Mouse (Mus musculus): Measurements from ENCODE around the gene Slc26a9.

The Slc26a9 gene

DNA sequence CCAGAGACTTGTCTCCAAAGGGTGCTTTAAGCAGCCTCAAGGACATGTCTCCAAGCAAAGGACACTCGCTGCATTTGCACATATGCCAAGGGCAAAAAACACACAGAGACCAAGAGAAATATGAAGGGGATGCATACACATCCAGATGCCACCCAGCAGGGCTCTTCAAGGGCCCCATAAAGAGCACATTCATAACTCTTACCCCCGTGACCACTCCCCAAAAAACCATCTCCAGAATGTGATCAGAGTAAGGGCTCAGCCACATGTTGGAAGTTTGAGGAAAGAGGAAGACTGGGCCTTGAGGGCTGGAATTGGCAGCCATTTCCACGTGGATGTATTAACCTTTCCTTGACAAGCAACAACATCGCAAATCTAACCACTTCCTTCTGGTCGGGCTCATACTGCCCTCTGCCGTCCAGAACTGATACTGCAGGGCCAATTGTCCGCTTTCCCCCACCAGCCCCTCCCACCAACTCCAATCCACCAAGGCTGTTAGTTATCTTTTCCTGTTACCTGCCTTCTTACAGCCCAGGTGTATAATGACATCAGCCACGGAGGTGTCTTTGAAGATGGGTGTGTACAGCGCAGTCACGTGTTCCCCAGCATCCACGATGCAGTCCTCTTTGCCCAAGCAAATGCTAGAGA is 21.7 kb downstream of the Slc26a9 start:
- DNase-seq (ENCODE audit: low read depth, low spot score) = peak; percentile 78

DNA sequence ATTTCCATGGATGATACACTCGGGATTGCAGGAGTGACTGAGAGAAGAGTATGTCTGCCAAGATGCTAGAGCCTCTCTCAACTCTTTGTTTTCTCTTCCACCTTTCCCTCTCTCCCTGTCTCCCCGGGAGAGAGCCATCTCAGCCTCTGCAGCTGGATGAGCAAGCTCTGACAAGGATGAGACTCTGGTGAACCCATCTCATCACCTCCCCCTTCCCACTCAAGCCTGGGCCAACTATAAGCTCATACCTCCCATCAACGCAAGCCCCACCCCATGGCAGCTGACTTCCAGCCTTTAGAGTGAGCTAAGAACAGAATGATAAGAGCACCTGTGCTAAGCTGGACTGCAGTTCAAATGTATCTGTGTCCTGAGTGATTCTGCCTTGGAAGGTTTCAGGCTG is 25.5 kb downstream of the Slc26a9 start:
- DNase-seq (ENCODE audit: low read depth, low spot score) = no peak

DNA sequence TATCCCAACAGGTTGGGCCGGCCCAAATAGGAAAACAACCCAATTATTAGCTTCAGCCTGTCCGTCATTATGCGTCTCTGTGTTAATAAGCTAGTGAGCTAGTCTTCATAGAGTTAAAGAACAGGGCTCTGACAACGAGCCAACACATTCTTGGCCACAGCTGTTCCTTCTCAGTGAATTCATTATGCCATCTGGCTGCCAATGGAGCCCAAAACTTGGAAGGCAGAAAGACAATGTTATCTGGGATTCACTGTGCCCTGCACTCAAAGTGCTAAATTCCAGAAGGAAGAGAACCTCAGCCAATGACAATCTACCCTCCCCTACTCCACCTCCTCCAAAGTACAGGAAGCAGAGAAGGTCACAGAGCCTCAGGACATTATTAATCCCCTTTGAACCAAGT is 26.8 kb downstream of the Slc26a9 start:
- no peak for DNase-seq (ENCODE audit: low read depth, low spot score)

DNA sequence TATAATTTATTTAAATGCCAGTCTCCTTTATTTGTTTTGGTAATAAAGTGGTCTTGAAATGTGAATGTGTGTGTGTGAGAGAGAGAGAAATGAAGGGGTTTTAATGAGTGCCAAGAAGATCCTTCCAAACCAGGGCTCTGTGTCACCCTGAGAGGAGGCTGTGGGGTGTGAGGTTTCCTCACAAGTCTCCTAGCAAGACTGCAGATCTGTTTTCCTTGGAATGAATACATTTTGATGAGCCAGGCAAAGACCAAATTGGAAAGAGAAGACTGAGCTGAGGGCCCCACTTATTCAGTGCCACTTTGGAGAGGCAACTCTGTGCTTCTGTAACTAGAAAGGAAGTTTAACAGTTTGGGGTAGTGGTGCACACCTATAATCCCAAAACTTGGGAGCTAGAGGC is 27.6 kb downstream of the Slc26a9 start:
- DNase-seq (ENCODE audit: low read depth, low spot score) = no peak

DNA sequence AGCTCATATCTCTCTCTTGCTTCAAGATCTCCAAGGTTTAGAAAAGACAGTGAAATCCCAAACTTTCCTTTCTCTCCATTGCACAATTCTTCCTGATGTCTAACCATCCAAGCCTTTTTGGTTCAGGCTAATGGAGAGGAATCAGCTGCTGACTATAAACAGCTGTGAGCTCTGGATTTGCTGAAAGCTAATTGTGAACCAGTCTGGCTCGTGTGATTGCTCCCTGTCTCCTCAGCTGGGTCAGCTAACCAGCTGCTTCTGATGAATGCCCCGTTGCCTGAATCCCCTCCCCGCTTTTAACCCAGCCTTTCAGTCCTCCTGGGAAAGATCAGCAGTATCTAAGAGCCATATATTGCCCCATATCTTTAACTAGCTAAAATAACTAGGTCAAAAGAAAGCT is 50.8 kb downstream of the Slc26a9 start:
- DNase-seq (ENCODE audit: low read depth, low spot score) = no peak

GRCm38 (mm10) chr1:131795171-131795570 is 51.3 kb downstream of the Slc26a9 start:
- DNase-seq (ENCODE audit: low read depth, low spot score) = no peak

- peak; percentile 88 for DNase-seq (ENCODE audit: low read depth, low spot score)
Observed at GRCm38 (mm10) chr1:131797202-131797909, 53.5 kb downstream of the Slc26a9 start, which contains the start of gene Pm20d1. Gene Pm20d1 (plus strand): TSS chr1:131797381.

GRCm38 (mm10) chr1:131800001-131800400 is 56.2 kb downstream of the Slc26a9 start:
- DNase-seq (ENCODE audit: low read depth, low spot score) = no peak

GRCm38 (mm10) chr1:131801071-131801470 is 57.2 kb downstream of the Slc26a9 start:
- DNase-seq (ENCODE audit: low read depth, low spot score) = no peak

GRCm38 (mm10) chr1:131802652-131803051 is 58.8 kb downstream of the Slc26a9 start:
- no peak for DNase-seq (ENCODE audit: low read depth, low spot score)

DNA sequence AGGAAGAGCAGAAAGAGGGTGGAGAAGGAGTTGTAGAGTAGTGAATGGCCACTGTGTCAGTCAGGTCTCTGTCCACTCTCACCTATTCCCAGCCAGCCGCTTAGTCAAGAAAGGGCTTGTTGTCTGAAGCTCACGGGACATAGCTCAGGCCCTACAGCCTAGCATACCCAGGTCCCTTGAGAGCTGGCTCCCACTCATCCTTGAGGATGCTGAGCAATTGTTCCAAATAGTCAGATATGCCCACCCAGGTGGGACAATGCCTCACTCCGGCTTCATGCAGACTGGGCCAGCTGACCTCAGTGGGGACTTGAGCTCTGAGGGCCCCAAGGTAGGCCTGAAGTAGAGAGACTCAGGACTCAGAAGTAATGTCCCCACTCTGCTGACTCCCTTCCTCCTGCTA is 60.3 kb downstream of the Slc26a9 start:
- no peak for DNase-seq (ENCODE audit: low read depth, low spot score)

DNA sequence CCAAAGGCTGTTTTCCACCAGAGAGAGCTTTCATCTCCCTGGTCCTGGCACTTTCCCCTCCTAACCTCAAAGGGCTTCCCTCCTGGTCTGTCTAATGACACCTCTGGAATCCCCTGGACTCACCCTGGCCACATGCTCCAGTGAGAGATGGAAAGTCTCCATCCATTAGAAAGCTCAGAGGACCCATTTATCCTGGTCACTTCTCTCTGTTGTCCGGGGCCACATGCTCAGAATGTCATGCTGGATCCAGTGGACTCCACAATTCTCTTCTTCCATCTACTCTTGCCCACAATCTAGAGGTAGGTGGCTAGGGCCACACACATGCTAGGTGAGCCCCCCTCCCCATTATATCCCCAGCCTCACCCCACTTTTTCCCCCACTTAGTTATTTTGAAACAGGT is 65.2 kb downstream of the Slc26a9 start:
- DNase-seq (ENCODE audit: low read depth, low spot score) = no peak

DNA sequence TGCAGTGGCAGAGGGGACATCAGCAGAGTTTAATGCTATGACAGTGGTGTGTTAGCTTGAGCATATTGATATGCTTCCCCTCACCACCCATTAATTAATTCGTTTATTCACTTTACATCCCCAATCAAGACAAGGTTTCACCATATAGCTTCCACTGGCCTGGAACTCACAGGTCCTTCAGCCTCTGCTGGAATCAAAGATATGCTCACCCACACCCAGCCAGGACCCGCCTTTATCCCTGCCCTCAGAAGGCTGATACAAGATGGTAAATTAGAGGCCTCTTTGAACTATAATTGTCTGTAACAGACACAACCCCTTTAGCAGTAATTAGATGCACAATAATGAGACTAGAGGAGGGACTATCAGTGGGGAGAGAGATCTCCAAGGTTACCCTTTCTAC is 65.8 kb downstream of the Slc26a9 start:
- DNase-seq (ENCODE audit: low read depth, low spot score) = no peak

GRCm38 (mm10) chr1:131811393-131811792 is 67.6 kb downstream of the Slc26a9 start:
- DNase-seq (ENCODE audit: low read depth, low spot score) = no peak

DNA sequence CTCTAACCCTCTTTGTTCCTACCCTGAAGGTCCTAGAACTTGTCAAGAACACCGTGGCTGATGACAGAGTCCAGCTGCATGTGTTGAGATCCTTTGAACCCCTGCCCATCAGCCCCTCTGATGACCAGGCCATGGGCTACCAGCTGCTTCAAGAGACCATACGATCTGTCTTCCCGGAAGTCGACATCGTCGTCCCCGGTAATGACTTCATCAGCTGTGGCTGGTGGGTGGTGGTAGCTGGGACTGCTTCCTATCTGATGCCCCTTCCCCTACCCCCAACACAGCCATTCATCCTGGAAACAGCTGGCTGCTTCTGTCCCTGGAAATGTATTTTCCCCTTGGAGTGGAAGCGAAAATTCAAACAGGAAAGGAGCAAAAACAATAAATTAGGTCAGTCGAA is 68.2 kb downstream of the Slc26a9 start:
- DNase-seq (ENCODE audit: low read depth, low spot score) = no peak

GRCm38 (mm10) chr1:131812631-131813295 is 68.9 kb downstream of the Slc26a9 start:
- no peak for DNase-seq (ENCODE audit: low read depth, low spot score)

- DNase-seq (ENCODE audit: low read depth, low spot score) = no peak
Observed at GRCm38 (mm10) chr1:131813731-131814130, 69.9 kb downstream of the Slc26a9 start.

GRCm38 (mm10) chr1:131814191-131814590 is 70.4 kb downstream of the Slc26a9 start:
- peak; percentile 52 for DNase-seq (ENCODE audit: low read depth, low spot score)

DNA sequence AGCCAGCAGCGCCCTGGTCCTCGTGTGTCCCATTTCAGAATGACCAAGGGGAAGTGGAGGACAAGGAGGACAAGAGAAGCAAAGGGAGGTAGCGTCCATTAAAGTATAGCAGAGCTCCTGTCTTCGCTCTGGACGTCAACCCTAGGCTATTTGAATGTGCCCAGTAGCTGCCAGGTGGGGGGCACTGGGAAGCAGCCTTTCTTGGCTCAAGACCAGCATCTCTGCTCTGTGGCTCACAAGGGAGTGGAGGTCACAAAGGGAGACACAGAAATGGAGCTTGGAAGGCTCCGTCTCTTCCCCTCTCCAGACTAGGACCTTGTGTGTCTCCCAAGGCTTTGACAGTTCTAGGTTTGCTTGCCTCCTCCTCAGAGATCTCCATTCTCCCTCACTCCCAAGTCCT is 73.1 kb downstream of the Slc26a9 start:
- DNase-seq (ENCODE audit: low read depth, low spot score) = no peak

DNA sequence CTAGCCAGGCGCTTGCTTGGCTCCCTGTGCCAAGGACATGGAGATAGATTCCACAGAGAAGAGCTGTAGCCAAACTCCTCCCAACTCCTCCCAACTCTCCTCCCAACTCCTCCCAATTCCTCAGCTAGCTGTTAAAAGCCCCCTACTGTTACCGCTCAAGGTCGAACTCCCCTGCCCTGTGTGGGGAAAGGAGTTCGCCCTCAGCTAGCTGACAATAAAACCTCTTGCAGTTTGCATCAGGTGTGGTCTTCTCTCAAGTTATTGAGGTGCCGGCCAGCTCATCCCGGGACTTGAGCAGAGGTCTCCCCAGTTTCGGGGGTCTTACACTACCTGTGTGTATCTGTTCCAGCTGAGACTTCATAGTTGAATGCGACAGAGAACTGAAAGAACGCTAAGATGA is 76.5 kb downstream of the Slc26a9 start:
- DNase-seq (ENCODE audit: low read depth, low spot score) = peak; percentile 90

- no peak for DNase-seq (ENCODE audit: low read depth, low spot score)
Observed at GRCm38 (mm10) chr1:131820887-131821328, 77.1 kb downstream of the Slc26a9 start.
